Mouse (Mus musculus): Measurements from ENCODE around the gene Npas3.

The Npas3 gene

DNA sequence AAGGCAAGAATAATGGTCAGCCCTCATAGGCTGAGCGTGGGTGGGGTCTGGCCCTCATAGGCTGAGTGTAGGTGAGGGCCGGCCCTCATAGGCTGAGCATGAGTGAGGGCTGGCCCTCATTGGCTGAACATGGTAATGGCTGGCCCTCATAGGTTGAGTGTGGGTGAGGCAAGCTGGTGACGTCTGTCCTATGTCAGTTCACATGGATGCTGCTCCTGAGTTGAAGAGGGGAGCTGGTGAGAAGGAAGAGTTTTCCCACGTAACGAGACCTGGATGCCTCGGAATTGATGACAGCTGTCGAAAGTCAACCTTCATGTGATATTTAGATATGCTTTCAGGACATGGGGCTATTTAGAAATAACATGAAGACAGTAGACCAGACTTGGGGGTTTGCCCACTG, 45.5 kb downstream of the Npas3 start:
- in situ Hi-C loops (cut with MboI; ENCODE audit: low sequenced_read_pairs), result no loop called here

- in situ Hi-C loops (cut with MboI; ENCODE audit: low sequenced_read_pairs), result no loop called here
Measured at GRCm38 (mm10) chr12:53295747-53296146, 47.3 kb downstream of the Npas3 start.

DNA sequence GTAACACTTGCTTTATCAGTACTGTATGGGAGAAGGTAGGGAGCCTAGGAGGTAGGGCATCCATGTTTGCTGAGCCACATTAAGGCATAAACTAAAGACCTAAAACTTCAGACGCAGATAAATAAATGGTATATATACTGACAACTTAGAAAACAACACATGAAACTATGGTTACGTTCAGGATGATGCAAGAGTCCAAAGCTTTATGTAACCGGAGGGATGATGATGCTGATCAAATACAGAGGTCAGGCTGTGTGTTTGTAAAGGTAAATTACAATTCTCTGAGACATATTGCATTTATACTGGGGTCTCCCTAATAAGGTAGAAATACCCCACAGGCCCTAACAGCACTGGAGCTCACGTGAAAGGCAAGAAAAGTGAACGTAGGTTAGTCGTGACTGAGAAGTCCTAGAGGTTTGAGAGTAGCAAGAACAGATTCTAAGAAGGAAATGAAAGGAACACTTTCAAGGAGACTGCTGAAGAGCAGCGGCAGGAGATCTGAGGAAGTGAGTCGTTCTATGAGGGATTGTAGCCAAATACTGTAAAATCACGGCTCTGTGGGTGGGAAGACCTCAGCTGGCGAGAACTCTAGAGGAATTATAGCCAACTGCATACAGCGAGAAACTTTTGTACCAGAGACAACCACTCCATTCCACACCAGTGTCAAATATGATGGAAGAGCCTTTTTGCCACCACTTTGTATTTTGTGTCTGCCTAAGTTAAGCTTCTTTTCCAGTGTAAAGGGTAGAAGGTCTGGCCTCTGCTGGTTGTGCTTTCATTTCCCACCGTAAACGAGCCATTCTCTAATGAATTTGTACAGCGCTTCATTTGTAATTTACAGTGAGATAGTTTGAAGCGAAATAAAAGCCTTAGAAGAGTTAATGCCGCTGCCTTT, 49.7 kb downstream of the Npas3 start:
- in situ Hi-C loops (cut with MboI; ENCODE audit: low sequenced_read_pairs), result no loop called here

DNA sequence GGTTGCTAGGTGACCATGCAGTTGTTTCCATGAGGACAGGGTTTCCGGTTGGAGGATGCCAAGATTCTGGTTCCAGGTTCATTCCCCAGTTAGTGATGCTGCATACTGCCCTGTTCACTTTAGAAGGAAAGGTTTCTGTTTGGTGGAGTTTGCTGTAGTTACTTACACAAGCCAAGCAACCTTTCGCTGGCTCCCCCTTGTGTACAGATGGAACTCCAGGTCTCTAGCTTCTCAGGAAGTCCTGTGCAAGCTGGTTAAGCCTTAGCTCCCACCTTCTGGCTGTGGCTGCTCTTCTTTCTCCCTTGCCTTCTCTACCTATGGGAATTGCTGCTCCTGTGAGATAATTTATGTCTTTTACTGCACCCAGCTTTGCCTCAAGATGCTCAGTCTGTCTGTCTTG, 52.5 kb downstream of the Npas3 start:
- in situ Hi-C loops (cut with MboI; ENCODE audit: low sequenced_read_pairs), result no loop called here

DNA sequence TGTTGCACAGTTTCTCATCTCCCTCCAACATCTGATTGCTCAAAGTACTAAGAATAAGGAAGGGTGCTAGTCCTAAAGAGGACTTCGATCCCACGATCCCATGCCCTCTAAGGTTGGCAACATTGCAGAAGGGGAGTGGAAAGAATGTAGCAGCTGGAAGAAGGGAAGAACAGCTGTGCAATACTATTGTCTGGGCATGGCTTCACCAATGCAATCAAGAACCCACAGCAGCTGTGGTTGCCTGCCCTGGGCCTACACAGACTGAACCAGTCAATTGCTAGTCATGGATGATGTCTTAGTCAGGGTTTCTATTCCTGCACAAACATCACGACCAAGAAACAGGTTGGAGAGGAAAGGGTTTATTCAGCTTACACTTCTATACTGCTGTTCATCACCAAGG, 53.7 kb downstream of the Npas3 start:
- in situ Hi-C loops (cut with MboI; ENCODE audit: low sequenced_read_pairs), result no loop called here

GRCm38 (mm10) chr12:53316715-53317114, 68.2 kb downstream of the Npas3 start:
- in situ Hi-C loops (cut with MboI; ENCODE audit: low sequenced_read_pairs), result no loop called here

DNA sequence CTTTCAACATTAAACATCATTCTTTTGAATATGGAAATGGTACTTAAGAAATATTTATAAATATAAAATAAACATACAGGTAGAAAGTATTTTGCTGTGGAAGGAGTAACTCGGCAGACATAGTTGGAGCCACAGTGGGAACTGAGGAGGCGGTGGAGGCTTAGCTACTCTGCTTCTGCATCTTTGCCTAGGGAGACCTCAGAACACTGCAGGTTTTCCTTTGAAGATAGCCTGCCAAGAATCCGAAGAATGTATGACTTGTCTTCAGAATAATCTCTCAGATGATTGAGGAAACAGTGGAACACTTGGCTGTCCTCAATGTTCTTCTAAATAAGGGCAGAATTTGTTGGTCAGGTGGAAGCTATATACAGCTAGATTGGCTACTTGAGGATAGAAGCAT, 69.3 kb downstream of the Npas3 start:
- in situ Hi-C loops (cut with MboI; ENCODE audit: low sequenced_read_pairs), result no loop called here

GRCm38 (mm10) chr12:53320526-53320925, 72.0 kb downstream of the Npas3 start:
- in situ Hi-C loops (cut with MboI; ENCODE audit: low sequenced_read_pairs), result no loop called here

GRCm38 (mm10) chr12:53321018-53321417, 72.5 kb downstream of the Npas3 start:
- in situ Hi-C loops (cut with MboI; ENCODE audit: low sequenced_read_pairs), result no loop called here

GRCm38 (mm10) chr12:53321944-53322343, 73.5 kb downstream of the Npas3 start:
- in situ Hi-C loops (cut with MboI; ENCODE audit: low sequenced_read_pairs), result no loop called here

- in situ Hi-C loops (cut with MboI; ENCODE audit: low sequenced_read_pairs), result no loop called here
Measured at GRCm38 (mm10) chr12:53327653-53328188, 79.2 kb downstream of the Npas3 start.

DNA sequence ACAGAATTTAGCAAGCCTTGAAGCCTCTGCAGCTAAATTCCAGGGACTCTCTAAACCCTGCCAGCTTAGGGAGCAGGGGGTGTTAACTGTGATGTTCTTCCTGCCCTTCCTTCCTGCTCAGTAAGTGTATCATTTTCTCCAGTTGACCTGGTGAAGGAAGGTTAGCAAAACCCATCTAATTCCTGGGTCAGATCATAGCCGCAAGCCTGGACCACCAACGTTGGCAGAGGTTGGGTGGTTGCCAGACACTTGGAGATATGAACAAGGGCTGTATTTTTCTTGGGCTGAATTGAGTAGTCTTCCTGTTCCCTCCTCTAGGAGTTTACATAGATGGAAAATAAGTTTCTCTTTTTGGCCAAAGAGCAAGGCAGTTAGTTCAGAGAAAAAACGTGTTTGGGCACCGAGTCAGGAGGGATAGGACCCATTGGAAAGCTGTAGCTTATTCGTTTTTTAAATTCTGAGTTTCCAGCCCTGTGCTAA, 79.8 kb downstream of the Npas3 start:
- in situ Hi-C loops (cut with MboI; ENCODE audit: low sequenced_read_pairs), result no loop called here

DNA sequence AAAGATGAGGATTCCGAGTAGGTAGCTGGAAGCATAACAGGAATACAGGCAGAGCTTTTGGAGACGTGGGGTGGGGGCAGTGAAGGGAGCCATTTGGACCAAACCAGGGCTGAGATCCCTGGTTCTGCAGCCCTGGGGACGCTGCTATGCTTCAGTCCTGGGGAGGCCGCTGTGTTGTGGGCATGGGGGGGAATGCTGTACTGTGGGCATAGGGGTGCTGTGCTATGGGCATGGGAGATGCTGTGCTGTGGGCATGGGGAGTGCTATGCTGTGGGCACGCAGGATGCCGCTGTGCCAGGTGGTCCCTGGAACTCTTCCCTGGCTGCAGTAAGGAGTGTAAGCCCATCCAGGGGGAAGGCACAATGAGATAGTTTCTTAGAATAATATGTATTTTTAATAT, 81.7 kb downstream of the Npas3 start:
- in situ Hi-C loops (cut with MboI; ENCODE audit: low sequenced_read_pairs), result no loop called here

DNA sequence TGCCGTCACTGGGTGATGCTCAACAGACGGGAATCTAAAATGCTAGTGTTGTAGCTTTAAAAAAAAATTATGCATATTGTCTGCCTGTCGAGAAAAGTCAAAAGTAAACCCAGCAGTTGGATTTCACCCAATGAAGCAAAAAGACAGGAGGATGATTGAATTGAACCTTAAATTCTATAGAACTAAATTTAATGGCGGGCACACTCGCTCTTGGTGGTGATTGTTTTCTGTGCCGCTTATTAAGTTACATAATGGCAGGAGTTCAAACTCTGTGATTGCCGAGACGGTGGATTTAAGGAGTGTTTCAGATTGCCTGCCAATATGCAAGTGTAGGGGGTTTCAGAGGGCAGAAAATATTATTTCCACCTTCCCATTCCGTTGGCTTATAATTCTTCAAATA, 82.9 kb downstream of the Npas3 start:
- in situ Hi-C loops (cut with MboI; ENCODE audit: low sequenced_read_pairs), result no loop called here

DNA sequence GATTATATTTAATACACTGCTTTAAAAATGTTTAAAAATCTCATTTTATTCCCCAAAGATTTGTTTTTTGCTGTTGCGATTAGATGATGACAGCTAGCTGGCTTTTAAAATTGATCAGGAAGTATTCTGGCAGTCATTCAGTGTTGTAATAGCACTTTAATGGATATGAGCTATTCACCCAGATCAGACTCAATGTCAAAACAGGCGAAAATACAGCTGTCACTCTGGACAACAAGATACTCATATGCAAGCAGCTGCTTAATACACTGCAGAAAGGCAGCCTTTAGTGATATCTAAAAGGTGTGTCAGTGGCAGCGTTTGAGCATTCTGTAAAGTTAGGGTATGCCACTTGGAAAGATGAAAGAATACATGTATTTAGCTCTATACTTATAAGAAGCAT, 83.3 kb downstream of the Npas3 start:
- in situ Hi-C loops (cut with MboI; ENCODE audit: low sequenced_read_pairs), result no loop called here

DNA sequence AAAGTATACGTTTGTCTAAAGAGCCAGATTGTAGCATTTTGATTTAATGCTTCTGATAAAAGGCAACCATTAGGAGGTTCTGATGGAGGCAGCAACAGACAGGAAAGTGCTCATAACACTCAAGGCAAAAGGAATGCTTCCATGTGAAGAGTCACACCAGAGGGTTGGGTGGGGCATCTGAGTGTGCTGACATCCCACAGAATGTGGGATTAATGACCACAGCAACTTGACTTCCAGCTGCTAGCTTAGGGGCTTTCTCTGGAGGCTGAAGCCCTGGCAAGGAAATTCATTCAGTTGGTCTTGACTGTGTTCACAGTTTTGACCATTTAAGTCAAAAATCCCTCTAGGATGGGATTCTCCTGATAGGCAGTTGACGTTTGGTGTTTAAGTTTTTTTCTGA, 84.8 kb downstream of the Npas3 start:
- in situ Hi-C loops (cut with MboI; ENCODE audit: low sequenced_read_pairs), result no loop called here

DNA sequence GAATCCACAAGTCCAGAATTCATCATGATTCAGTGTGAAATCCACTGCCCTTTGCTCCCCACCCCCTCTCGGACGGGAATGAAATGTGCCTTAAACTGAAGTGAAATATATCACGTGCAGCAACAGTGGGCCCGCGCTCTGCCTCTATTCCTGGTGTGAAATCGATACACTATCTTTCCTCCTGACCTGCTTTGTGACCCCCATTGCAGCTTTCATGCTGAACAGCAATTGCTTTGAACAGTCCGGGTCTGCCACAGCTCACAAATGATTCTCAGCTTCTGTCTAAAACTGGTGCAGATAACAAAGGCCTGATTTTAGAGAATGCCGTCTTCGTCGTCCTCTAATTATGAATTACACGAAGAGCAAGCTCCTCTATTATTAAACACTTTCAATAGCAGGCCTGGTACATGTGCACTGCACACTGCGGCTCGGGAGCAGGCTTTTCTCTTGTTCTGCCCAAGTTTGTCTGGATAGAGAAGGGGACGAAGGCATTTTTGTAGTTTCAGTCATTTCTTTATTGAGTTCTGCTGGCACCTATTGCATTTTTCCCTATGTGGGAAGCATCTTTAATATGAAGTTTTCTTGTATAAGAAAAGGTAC, 90.0 kb downstream of the Npas3 start:
- in situ Hi-C loops (cut with MboI; ENCODE audit: low sequenced_read_pairs), result no loop called here

GRCm38 (mm10) chr12:53342741-53343140, 94.3 kb downstream of the Npas3 start:
- in situ Hi-C loops (cut with MboI; ENCODE audit: low sequenced_read_pairs), result no loop called here

DNA sequence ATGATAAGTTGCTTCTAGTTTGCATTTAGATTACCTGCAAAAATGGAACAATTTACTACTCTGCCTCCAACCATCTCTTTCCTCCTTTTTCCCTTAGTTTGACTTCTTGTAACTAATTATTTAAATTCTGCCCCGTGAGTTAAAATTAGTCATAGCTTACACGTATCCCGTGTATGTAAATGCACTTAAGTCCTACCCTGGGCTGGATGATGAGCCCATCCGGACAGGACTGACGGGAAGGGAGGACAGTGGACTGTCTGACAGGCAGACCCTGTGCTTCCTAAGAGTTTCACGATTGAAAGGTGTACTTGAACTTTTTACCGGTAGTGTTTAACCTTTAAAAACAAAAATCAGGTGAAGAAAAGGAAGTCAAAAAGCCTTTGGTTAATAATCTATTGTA, 103.4 kb downstream of the Npas3 start:
- in situ Hi-C loops (cut with MboI; ENCODE audit: low sequenced_read_pairs), result no loop called here

DNA sequence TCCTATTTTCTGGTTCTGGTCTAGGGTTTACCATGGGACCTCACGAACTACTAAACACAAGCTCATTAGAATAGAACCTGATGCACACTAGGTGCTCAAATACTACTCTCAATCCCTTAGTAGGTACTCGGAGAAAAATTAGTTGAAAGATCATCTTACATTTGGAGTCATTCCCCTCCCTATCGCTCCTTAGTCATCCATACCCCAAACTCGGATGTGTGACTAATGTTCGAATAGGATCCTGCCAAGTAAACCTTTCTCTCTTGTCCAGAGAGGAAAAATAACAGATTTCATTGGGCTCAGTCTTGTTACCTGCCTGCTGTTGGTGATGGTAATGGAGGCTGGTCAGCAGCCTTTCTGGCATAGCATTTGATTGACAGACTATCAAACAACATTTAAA, 117.3 kb downstream of the Npas3 start:
- in situ Hi-C loops (cut with MboI; ENCODE audit: low sequenced_read_pairs), result no loop called here

GRCm38 (mm10) chr12:53384851-53385250, 136.4 kb downstream of the Npas3 start:
- in situ Hi-C loops (cut with MboI; ENCODE audit: low sequenced_read_pairs), result no loop called here

- in situ Hi-C loops (cut with MboI; ENCODE audit: low sequenced_read_pairs), result no loop called here
Measured at GRCm38 (mm10) chr12:53405856-53406255, 157.4 kb downstream of the Npas3 start.
